Mouse (Mus musculus) G1E (cell line): ENCODE measurements around the gene Herc4. TPM values are rescaled to one million over a fixed set of nuclear protein-coding genes. Genes with fewer than 3 reads are reported as not detected.
"Not testable (repeated sequence)": the region's sequence is repeated elsewhere in the genome, so short reads cannot be mapped to it uniquely, and the experiment has no call there.

Experiments
- ATAC-seq: 2 replicates; pipeline ENCODE4 v1.8.0; 2016; ENCODE audit warnings: mild to moderate bottlenecking; ENCODE audit not compliant: insufficient number of reproducible peaks, poor library complexity, low FRiP score, severe bottlenecking; ENCODE audit errors: extremely low read depth
- DNase-seq: peaks from one replicate; pipeline ENCODE4 v3.0.0; 2012; ENCODE audit warnings: low spot score
- H3K27me3 ChIP-seq: 2 replicates; pipeline ENCODE4 v1.6.1; 2012; ENCODE audit warnings: mild to moderate bottlenecking, low read length, inconsistent platforms; ENCODE audit not compliant: insufficient read depth
- H3K36me3 ChIP-seq: replicated peaks from 2 replicates; pipeline ENCODE3; 2012; ENCODE audit warnings: mild to moderate bottlenecking, inconsistent platforms
- H3K4me1 ChIP-seq: 2 replicates; pipeline ENCODE4 v1.6.1; 2012; ENCODE audit warnings: low read depth, low read length, inconsistent platforms, mixed read lengths; ENCODE audit not compliant: insufficient read depth
- H3K4me3 ChIP-seq: 2 replicates; pipeline ENCODE4 v1.5.1; 2012; ENCODE audit warnings: low read depth, mild to moderate bottlenecking, inconsistent platforms, low read length, moderate library complexity, mixed read lengths
- H3K9me3 ChIP-seq: replicated peaks from 2 replicates; pipeline ENCODE4 v1.6.1; 2012; ENCODE audit warnings: inconsistent platforms
- CTCF ChIP-seq: IDR thresholded peaks from 2 replicates; pipeline ENCODE4 v1.5.1; 2012; ENCODE audit warnings: low read depth, low read length, inconsistent platforms, mixed read lengths
- GATA1 ChIP-seq: IDR thresholded peaks from 2 replicates; pipeline ENCODE4 v1.6.1; 2012; ENCODE audit warnings: borderline replicate concordance, low read length, inconsistent platforms, mixed read lengths
- GATA2 ChIP-seq: IDR thresholded peaks from 2 replicates; pipeline ENCODE4 v1.6.1; 2012; ENCODE audit warnings: low read depth, low read length, inconsistent platforms, borderline replicate concordance
- POLR2AphosphoS5 ChIP-seq: IDR thresholded peaks from 2 replicates; pipeline ENCODE4 v1.6.1; 2012; ENCODE audit warnings: low read depth, low read length, inconsistent platforms; ENCODE audit not compliant: insufficient replicate concordance
- TAL1 ChIP-seq: conservative IDR thresholded peaks from 2 replicates; pipeline ENCODE4 v1.6.1; 2012; ENCODE audit warnings: low read depth, low read length, inconsistent platforms, mixed read lengths
- polyA plus RNA-seq: library from polyadenylated mRNA; stranded (reverse); fragments of >175 nt; gene quantifications from 2 replicates; pipeline ENCODE4 v1.2.3, GENCODE M21; 2012
- total RNA-seq, 2 experiments: library from RNA; stranded (forward) in 1 of 2; stranded (reverse) in 1 of 2; fragments of 200-1000 nt in 1 of 2; fragments of >200 nt in 1 of 2; fragmentation: Nextera tagmentation in 1 of 2; gene quantifications; 2 replicates each; pipeline ENCODE4 v1.2.3; 2014 to 2017

Herc4 gene
- total and polyA plus RNA-seq, 3 experiments = 5.8 to 62.3 (median 32.9) TPM

DNA sequence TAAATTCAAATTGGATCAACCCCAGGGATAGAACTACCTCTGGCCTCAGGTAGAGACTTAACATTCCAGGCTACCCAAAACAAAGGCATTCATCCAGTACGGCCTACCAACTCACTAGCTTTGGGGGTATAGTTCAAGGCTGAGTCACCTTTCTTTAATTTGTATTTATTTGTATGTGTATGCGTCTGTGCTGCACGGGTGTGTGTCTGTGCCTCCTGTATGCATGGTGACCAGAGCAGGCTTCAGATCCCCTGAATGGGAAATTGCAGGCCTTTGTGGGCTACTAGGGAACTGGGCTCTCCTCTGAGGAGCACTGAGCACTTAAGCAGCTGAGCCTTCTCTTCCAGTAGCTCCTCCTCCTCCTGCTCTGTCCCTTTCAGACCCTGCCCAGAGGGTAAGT is 104.7 kb downstream of the Herc4 start:
- DNase-seq (no peak), ATAC-seq (no peak)
- H3K4me3 ChIP-seq = no peak overlapping the region
- no peaks in the 10 kb centered on the region; the same call in 1 of the 2 replicates for H3K4me1 ChIP-seq
- H3K36me3 ChIP-seq = no peaks in the 10 kb centered on the region
- H3K9me3 ChIP-seq = no peaks in the 10 kb centered on the region
- peaks cover 6% of the 10 kb centered on the region; the same call in 1 of the 2 replicates for H3K27me3 ChIP-seq
- TF ChIP-seq TAL1 (no peak), POLR2AphosphoS5 (no peak)

DNA sequence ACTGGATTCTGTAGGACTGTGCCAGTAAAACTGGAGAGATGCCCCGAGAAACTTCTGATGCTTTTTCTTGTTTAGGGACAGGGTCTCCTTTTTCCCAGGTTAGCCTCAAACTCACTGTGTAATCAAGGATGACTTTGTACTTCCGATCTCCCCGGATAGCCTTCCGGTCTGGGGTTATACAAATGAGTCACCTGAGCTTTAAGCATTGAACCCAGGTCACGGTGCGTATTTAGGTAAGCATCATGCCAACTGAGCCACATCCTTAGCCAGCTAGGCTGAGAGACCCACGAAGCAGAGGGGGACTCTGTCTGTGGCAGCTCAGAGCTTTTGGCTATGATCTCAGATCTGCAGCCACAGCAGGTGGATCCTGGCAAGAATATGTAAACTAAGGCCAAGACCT is 107.1 kb downstream of the Herc4 start:
- TF ChIP-seq CTCF (no peak), POLR2AphosphoS5 (no peak), GATA2 (no peak), GATA1 (no peak), TAL1 (no peak)
- Histone ChIP-seq H3K4me1 (no peaks in the 10 kb centered on the region; the same call in 1 of the 2 replicates), H3K9me3 (peaks cover 4% of the 10 kb centered on the region; the same call in 1 of the 2 replicates), H3K4me3 (no peak overlapping the region), H3K36me3 (no peaks in the 10 kb centered on the region), H3K27me3 (peaks cover 6% of the 10 kb centered on the region; the same call in 1 of the 2 replicates)
- no peak for DNase-seq
- no peak for ATAC-seq

DNA sequence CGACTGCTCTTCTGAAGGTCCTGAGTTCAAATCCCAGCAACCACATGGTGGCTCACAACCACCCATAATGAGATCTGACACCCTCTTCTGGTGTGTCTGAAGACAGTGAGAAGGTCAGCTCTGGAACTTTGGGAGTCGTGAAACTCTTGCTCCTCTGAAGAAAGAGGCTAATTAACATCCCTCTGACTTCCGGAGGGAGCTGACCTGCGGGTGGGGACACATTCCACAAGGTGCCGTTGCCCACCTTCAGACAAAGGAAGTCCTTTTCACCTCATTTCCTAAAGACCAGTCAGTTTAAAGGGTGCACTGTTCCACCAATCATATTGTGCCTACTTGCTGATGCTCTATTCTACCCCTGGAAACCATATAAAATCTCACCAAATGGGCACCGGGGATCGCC is 107.5 kb downstream of the Herc4 start:
- H3K36me3 ChIP-seq, H3K27me3 ChIP-seq, ATAC-seq: not testable (repeated sequence)

DNA sequence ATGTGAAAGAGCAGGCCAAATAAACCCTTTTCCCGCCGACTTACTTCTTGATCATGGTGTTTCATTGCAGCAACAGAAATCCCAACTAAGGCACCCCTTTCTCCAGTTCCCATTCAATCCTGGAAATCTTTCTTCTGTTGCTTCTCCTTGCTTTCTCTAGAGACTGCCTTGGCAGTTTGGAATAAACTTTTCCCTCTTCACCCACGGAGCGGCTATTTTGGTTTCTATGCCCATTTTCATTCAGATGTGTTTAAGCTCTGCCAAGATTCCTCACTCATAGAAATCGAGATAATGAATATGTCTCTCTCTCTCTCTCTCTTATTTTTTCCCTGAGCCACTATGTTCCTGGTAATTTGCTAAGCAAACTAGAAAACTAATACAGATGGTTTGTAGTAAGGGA is 108.5 kb downstream of the Herc4 start:
- no peak for ATAC-seq
- Histone ChIP-seq H3K36me3 (no peaks in the 10 kb centered on the region), H3K27me3 (peaks cover 6% of the 10 kb centered on the region; the same call in 1 of the 2 replicates), H3K4me3 (no peak overlapping the region), H3K4me1 (no peaks in the 10 kb centered on the region; the same call in 1 of the 2 replicates), H3K9me3 (peaks cover 4% of the 10 kb centered on the region; the same call in 1 of the 2 replicates)
- TF ChIP-seq GATA2 (no peak), TAL1 (no peak), POLR2AphosphoS5 (no peak), CTCF (no peak), GATA1 (no peak)
- DNase-seq = no peak

More for the DNA sequence above, 107.5 kb downstream of the Herc4 start:
- H3K4me3 ChIP-seq, H3K4me1 ChIP-seq, DNase-seq, H3K9me3 ChIP-seq: not testable (repeated sequence)

DNA sequence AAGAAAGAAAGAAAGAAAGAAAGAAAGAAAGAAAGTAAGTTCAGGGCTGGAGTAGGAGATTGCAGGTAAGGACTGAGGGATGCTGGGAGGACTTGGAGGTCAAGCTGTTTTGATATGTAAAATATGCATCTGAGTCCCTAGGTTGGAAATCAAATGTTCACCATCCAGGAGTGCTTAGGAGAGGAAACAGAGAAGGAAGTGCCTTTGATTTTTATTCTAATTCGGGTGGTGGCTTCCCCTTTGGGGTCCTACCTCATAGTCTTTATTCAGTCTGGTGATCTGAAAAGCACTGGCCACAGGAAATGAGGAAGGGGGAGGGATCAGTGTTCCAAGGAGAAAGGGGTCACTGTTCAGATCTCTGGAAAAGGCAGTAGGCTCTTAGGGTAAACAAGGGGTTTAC is 116.9 kb downstream of the Herc4 start:
- Histone ChIP-seq H3K27me3 (no peaks in the 10 kb centered on the region), H3K4me1 (no peaks in the 10 kb centered on the region), H3K4me3 (no peak overlapping the region), H3K36me3 (no peaks in the 10 kb centered on the region), H3K9me3 (no peaks in the 10 kb centered on the region)
- ATAC-seq (no peak), DNase-seq (no peak)
- TF ChIP-seq TAL1 = no peak
- TF ChIP-seq GATA1 = no peak
- TF ChIP-seq POLR2AphosphoS5 = no peak
- TF ChIP-seq CTCF = no peak
- TF ChIP-seq GATA2 = no peak

DNA sequence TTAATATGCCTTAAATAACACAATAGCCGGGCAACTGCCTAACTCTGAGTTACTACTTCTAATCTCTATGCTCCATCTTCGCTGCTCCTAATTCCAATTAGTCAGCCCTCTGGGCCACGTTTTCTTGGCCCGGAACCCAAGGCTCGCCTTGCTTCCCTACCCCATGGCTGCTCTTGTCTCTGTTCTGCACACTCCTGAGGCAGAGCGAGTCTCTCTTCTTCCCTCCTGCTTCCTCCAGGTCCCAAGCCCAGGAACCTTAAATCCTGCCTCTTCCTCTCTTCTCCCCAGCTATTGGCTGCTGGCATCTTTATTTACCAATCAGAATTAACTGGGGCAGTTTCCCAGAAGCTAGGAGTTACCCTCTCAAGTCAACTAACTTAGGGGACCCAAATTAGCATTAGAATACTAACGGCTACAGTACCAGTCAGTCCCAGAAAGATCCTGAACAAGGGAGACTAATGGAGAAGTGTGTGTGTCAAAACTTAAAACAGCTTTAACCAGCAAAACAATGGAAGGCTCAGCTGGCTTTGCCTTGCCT is 122.4 kb downstream of the Herc4 start:
- TF ChIP-seq TAL1 (no peak), GATA2 (no peak), GATA1 (no peak), CTCF (no peak), POLR2AphosphoS5 (no peak)
- H3K4me3 ChIP-seq = no peak overlapping the region
- no peaks in the 10 kb centered on the region for H3K27me3 ChIP-seq
- DNase-seq = no peak
- no peaks in the 10 kb centered on the region for H3K4me1 ChIP-seq
- H3K9me3 ChIP-seq = no peaks in the 10 kb centered on the region
- no peaks in the 10 kb centered on the region for H3K36me3 ChIP-seq
- ATAC-seq = no peak

DNA sequence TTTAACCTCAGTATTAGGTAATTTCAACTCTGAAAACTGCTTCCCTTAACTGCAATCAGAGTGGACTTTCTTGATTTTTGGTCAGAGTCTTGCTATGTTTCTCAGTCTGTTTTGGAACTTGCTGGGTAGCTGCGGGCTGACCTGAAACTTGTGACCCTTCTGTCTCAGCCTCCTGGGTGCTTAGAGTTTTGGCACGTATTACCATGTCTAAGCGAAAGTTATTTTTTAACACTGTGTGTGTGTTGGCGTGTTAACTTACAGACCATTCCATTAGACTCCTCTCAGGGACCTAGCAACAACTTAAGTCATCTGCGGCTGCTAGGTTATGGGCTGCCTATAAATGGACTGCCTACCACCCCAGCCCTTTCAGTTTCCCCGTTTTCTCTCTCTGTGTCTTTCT is 123.8 kb downstream of the Herc4 start:
- H3K4me1 ChIP-seq = no peaks in the 10 kb centered on the region
- ATAC-seq (no peak), DNase-seq (no peak)
- TF ChIP-seq GATA1 (no peak), POLR2AphosphoS5 (no peak), TAL1 (no peak), CTCF (no peak), GATA2 (no peak)
- no peaks in the 10 kb centered on the region for H3K36me3 ChIP-seq
- no peak overlapping the region for H3K4me3 ChIP-seq
- no peaks in the 10 kb centered on the region for H3K9me3 ChIP-seq
- H3K27me3 ChIP-seq = no peaks in the 10 kb centered on the region

Other genes starting within 250 kb of the Herc4 start
- gene Hnrnph3, start 219.6 kb upstream of the Herc4 start, total RNA-seq (2014; fragmentation: Nextera tagmentation) = 12.2 and 26.2 TPM in 2 replicates
- gene Hnrnph3, start 219.6 kb upstream of the Herc4 start, total RNA-seq (2017) = 16.9 and 28.8 TPM in 2 replicates
- gene Hnrnph3, start 219.6 kb upstream of the Herc4 start, polyA plus RNA-seq = 7.3 and 7.8 TPM in 2 replicates
- gene Pbld2, start 219.5 kb upstream of the Herc4 start, total RNA-seq (2014; fragmentation: Nextera tagmentation) = not detected in 2 replicates
- 0.23 TPM in 1 of 2 replicates, not detected in the other for gene Pbld2, start 219.5 kb upstream of the Herc4 start, total RNA-seq (2017)
- gene Pbld2, start 219.5 kb upstream of the Herc4 start, polyA plus RNA-seq = not detected in 2 replicates
- not detected in 2 replicates for gene Pbld1, start 183.6 kb upstream of the Herc4 start, total RNA-seq (2014; fragmentation: Nextera tagmentation)
- gene Pbld1, start 183.6 kb upstream of the Herc4 start, total RNA-seq (2017) = 0.33 and 0.41 TPM in 2 replicates
- not detected in 2 replicates for gene Pbld1, start 183.6 kb upstream of the Herc4 start, polyA plus RNA-seq
- not detected in 2 replicates for gene Atoh7, start 144.2 kb upstream of the Herc4 start, total RNA-seq (2014; fragmentation: Nextera tagmentation)
- not detected in 2 replicates for gene Atoh7, start 144.2 kb upstream of the Herc4 start, total RNA-seq (2017)
- not detected in 2 replicates for gene Atoh7, start 144.2 kb upstream of the Herc4 start, polyA plus RNA-seq
- not detected in 2 replicates for gene Mypn, start 39.9 kb upstream of the Herc4 start, total RNA-seq (2014; fragmentation: Nextera tagmentation)
- not detected in 2 replicates for gene Mypn, start 39.9 kb upstream of the Herc4 start, total RNA-seq (2017)
- gene Mypn, start 39.9 kb upstream of the Herc4 start, polyA plus RNA-seq = not detected in 2 replicates
- 27.5 and 36.9 TPM in 2 replicates for gene Sirt1, start 137.9 kb downstream of the Herc4 start, total RNA-seq (2014; fragmentation: Nextera tagmentation)
- 35.6 and 38.5 TPM in 2 replicates for gene Sirt1, start 137.9 kb downstream of the Herc4 start, total RNA-seq (2017)
- gene Sirt1, start 137.9 kb downstream of the Herc4 start, polyA plus RNA-seq = 1.7 and 1.8 TPM in 2 replicates
- gene Dnajc12, start 138.6 kb downstream of the Herc4 start, total RNA-seq (2014; fragmentation: Nextera tagmentation) = 1.2 and 8.5 TPM in 2 replicates
- 1.7 and 1.9 TPM in 2 replicates for gene Dnajc12, start 138.6 kb downstream of the Herc4 start, total RNA-seq (2017)
- gene Dnajc12, start 138.6 kb downstream of the Herc4 start, polyA plus RNA-seq = 0.20 and 0.43 TPM in 2 replicates
- gene Gm7075, start 178.0 kb downstream of the Herc4 start, total RNA-seq (2014; fragmentation: Nextera tagmentation) = not detected in 2 replicates
- gene Gm7075, start 178.0 kb downstream of the Herc4 start, total RNA-seq (2017) = not detected in 2 replicates
- not detected in 2 replicates for gene Gm7075, start 178.0 kb downstream of the Herc4 start, polyA plus RNA-seq
- not detected in 2 replicates for gene Ctnna3, start 186.3 kb downstream of the Herc4 start, total RNA-seq (2014; fragmentation: Nextera tagmentation)
- gene Ctnna3, start 186.3 kb downstream of the Herc4 start, total RNA-seq (2017) = 0.12 TPM in 1 of 2 replicates, not detected in the other
- gene Ctnna3, start 186.3 kb downstream of the Herc4 start, polyA plus RNA-seq = not detected in 2 replicates